Mouse (Mus musculus) limb, embryonic 14.5 days (tissue): ENCODE data around the gene Kcns1. TPM values are rescaled to one million over a fixed set of nuclear protein-coding genes. Genes with fewer than 3 reads are reported as not detected.

Source experiments
- ATAC-seq: fragments of 200-750 bp; cut with Nextera tagmentation; 2 replicates; pipeline ENCODE4 v1.8.0; 2017; ENCODE audit warnings: low read depth, moderate number of reproducible peaks, moderate TSS enrichment; ENCODE audit not compliant: low FRiP score
- DNase-seq: peaks from one replicate; pipeline ENCODE4 v3.0.0-alpha.2; 2015; ENCODE audit warnings: low spot score
- H3K27ac ChIP-seq: fragments of 300-500 bp; sonication (generic); replicated peaks from 2 replicates; pipeline ENCODE4 v1.5.1; 2014; ENCODE audit warnings: low read depth, mild to moderate bottlenecking, low read length, moderate library complexity, mixed read lengths
- H3K27me3 ChIP-seq: fragments of 300-500 bp; sonication (generic); 2 replicates; pipeline ENCODE4 v1.6.1; 2014; ENCODE audit warnings: low read length, mixed read lengths; ENCODE audit not compliant: control insufficient read depth, insufficient read depth
- H3K36me3 ChIP-seq: fragments of 300-500 bp; sonication (generic); 2 replicates; pipeline ENCODE4 v1.6.1; 2014; ENCODE audit warnings: mild to moderate bottlenecking, low read length, moderate library complexity, mixed read lengths; ENCODE audit not compliant: control insufficient read depth, insufficient read depth
- H3K4me1 ChIP-seq: fragments of 300-500 bp; sonication (generic); 2 replicates; pipeline ENCODE4 v1.6.1; 2014; ENCODE audit warnings: antibody characterized with exemption, low read length, mixed read lengths; ENCODE audit not compliant: control insufficient read depth, insufficient read depth
- H3K4me2 ChIP-seq: fragments of 300-500 bp; sonication (generic); replicated peaks from 2 replicates; pipeline ENCODE4 v1.6.1; 2014; ENCODE audit warnings: low read depth, mild to moderate bottlenecking, low read length, moderate library complexity; ENCODE audit not compliant: severe bottlenecking
- H3K4me3 ChIP-seq: fragments of 300-500 bp; sonication (generic); replicated peaks from 2 replicates; pipeline ENCODE4 v1.5.1; 2014; ENCODE audit warnings: low read length
- H3K9ac ChIP-seq: fragments of 300-500 bp; sonication (generic); 2 replicates; pipeline ENCODE4 v1.6.1; 2014; ENCODE audit warnings: mild to moderate bottlenecking, low read depth, low read length, moderate library complexity; ENCODE audit not compliant: severe bottlenecking
- H3K9me3 ChIP-seq: fragments of 300-500 bp; sonication (generic); 2 replicates; pipeline ENCODE4 v1.6.1; 2016; ENCODE audit warnings: low read length; ENCODE audit not compliant: control insufficient read depth
- POLR2A ChIP-seq: fragments of 200-500 bp; IDR thresholded peaks from 2 replicates; pipeline ENCODE4 v1.8.0; 2012; ENCODE audit warnings: inconsistent platforms, mild to moderate bottlenecking, moderate library complexity, borderline replicate concordance; ENCODE audit not compliant: insufficient read depth, insufficient read length; ENCODE audit errors: extremely low read depth
- WGBS: fragments of 180-500 bp; shearing (Covaris S2); extraction: QIAGEN DNeasy Blood & Tissue Kit; methylation state at CpG from one replicate; pipeline ENCODE4 v1.1.7; 2014; 5-methylcytosine and 5-hydroxymethylcytosine counted together
- polyA plus RNA-seq, 2 experiments: library from polyadenylated mRNA; depleted of rRNA in 1 of 2; stranded (reverse) in 1 of 2; unstranded in 1 of 2; fragments of >200 nt; fragmentation: Nextera tagmentation in 1 of 2; extraction: Ambion mirVana in 1 of 2; gene quantifications; 2 replicates each; pipeline versions ENCODE4 v1.2.1 to v1.2.3; 2012 to 2014

The Kcns1 gene
- polyA plus RNA-seq, 2 experiments = 2.7 to 6.8 TPM

DNA sequence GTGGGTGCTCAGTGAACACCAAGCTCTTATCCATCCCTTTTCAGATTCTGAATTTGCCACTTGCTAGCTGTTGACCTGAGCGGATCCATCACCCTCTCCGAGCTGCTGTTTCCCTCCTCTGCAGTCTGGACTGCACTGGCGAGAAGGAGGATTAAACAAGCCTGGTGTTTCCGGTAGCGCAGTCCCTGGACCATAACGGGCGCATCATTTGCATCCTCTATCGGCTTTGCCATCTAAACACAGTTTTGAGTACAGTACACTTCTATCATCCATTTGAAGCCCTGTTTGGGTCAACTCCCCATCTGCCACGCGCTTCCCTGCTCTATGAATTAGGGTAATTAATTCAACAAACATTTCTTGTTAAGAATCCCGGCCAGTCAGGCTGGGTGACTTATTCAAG is 587 bp downstream of the Kcns1 start:
- no peak overlapping the region for H3K9ac ChIP-seq
- no peaks in the 10 kb centered on the region for H3K36me3 ChIP-seq
- DNase-seq (no peak), ATAC-seq (no peak)
- WGBS = 4% methylated on average over 11 of the region's 11 CpGs
- H3K4me3 ChIP-seq = peak overlapping the region; percentile 27
- no peaks in the 10 kb centered on the region for H3K9me3 ChIP-seq
- TF ChIP-seq POLR2A = no peak
- peaks cover 18% of the 10 kb centered on the region for H3K4me1 ChIP-seq
- H3K27ac ChIP-seq = no peak overlapping the region
- peaks cover 65% of the 10 kb centered on the region for H3K27me3 ChIP-seq
- H3K4me2 ChIP-seq = peak overlapping the region; percentile 45

DNA sequence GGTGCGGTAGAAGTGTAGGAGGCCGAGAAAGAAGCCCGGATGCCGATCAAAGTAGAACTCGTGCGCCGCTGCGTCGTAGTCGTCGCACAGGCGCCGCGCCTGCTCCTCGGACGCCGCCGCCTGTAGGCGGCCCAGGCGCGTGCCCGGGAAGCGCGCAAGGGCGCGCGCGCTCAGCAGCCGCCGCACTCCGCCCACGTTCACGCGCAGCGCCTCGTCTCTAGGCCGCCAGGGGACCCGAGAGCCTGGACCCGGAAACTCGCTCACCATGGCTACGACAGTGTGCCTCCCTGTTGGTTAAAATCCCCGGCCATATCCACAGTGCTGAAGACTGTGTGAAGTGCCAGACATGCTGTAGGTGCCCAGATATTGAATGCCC is 2.4 kb downstream of the Kcns1 start:
- H3K9ac ChIP-seq = peak overlapping the region; percentile 46
- H3K9me3 ChIP-seq = no peaks in the 10 kb centered on the region
- ATAC-seq (no peak), DNase-seq (no peak)
- WGBS = 8% methylated on average over 38 of the region's 42 CpGs
- peaks cover 65% of the 10 kb centered on the region for H3K27me3 ChIP-seq
- peak overlapping the region; percentile 73 for H3K4me2 ChIP-seq
- peaks cover 2% of the 10 kb centered on the region; the same call in 1 of the 2 replicates for H3K36me3 ChIP-seq
- peaks cover 15% of the 10 kb centered on the region for H3K4me1 ChIP-seq
- TF ChIP-seq POLR2A = no peak
- H3K27ac ChIP-seq = no peak overlapping the region
- peak overlapping the region; percentile 39 for H3K4me3 ChIP-seq

DNA sequence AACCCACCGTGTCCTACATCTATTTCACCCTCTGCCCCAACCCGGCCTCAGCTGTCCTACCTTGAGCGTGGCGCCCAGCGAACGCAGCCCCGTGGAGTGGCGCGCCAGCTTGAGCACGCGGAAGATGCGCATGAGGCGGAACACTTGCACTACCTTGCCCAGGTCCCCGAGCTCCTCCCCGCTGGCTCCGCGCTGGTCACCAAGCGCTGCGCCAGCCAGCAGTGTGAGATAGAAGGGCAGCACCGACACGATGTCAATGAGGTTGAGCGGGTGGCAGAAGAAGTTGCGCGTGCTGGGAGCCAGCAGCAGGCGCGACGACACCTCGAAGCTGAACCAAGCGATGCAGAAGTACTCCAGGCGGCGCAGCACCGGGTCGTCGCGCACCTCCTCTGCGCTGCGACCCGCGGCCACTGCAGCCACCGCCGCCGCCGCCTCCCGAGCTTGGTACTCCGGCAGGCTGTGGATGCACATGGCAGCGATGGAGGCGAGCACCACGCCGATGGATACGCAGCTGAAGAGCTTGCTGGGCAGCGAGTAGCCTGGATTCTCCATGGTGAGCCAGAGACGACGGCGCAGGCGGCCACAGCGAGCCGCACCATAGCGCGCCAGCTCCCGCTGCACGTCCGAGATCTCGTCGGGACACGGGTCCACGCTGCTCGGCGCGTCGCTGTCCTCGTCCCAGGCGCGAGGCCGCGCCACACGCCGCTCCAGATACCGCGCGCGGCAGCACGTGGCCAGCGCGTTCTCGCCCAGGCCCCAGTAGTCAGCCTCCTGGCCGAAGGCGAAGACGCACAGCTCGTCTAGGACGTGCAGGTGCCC is 3.0 kb downstream of the Kcns1 start:
- peak overlapping the region; percentile 46 for H3K9ac ChIP-seq
- TF ChIP-seq POLR2A = no peak
- peak overlapping the region; percentile 39 for H3K4me3 ChIP-seq
- peak overlapping the region; percentile 73 for H3K4me2 ChIP-seq
- H3K4me1 ChIP-seq = peaks cover 15% of the 10 kb centered on the region
- peaks cover 65% of the 10 kb centered on the region for H3K27me3 ChIP-seq
- peaks cover 2% of the 10 kb centered on the region; the same call in 1 of the 2 replicates for H3K36me3 ChIP-seq
- no peak for DNase-seq
- H3K27ac ChIP-seq = no peak overlapping the region
- WGBS = 12% methylated on average over 82 of the region's 90 CpGs
- H3K9me3 ChIP-seq = no peaks in the 10 kb centered on the region
- peak; percentile 31; the same call in 1 of the 2 replicates for ATAC-seq

DNA sequence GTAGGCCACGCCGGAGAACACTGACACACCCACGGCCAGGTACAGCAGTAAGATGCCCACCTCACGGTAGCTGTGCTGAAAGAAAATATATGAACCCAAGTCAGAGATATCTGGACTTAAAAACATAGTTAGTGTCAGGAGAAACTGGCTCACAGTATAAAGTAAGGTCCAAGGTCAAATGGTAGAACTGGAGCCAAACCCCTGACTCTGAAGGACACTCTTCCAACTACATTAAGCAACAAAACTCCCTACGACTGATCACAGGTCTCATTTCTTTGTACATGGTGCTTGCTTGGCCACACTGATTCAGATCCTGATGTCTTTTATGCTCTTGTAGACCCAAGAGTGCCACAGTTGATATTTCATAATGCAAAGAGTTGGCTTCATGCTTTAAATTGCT is 6.0 kb downstream of the Kcns1 start:
- Histone ChIP-seq H3K27ac (no peak overlapping the region), H3K4me2 (no peak overlapping the region), H3K36me3 (peaks cover 2% of the 10 kb centered on the region; the same call in 1 of the 2 replicates), H3K9me3 (no peaks in the 10 kb centered on the region), H3K27me3 (peaks cover 44% of the 10 kb centered on the region), H3K4me1 (peaks cover 5% of the 10 kb centered on the region), H3K9ac (no peak overlapping the region), H3K4me3 (no peak overlapping the region)
- no peak for DNase-seq
- no peak for ATAC-seq
- WGBS = 89% methylated on average over 5 of the region's 5 CpGs
- no peak for TF ChIP-seq POLR2A

DNA sequence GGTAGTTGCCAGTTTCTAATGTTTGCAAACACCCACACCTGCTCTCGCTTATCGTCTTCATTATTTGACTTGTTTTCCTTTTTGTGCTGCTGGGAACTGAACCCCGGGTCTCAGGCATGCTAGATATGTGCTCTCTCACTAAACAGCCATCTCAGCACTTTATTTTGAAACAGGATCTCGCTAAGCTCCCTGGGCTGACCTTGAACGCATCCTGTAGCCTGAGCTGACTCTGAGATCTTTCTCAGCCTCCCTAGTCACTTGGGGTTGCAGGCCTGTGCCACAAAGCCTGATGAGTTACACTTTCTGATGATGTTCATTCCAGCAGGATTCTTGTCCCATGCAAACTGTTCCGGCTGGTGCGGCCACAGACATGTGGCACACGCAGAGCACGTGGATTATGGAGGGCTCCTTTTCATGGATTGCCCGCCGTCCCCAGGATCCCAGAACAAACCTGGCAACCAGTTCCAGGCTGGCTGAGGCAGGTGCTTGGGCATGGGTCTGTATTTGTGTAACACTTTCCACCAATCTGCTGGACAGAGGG is 9.3 kb downstream of the Kcns1 start:
- H3K4me1 ChIP-seq = no peaks in the 10 kb centered on the region; the same call in 1 of the 2 replicates
- WGBS = 79% methylated on average over 11 of the region's 11 CpGs

More for the DNA sequence above, 9.3 kb downstream of the Kcns1 start:
- no peaks in the 10 kb centered on the region for H3K9me3 ChIP-seq
- no peak overlapping the region for H3K27ac ChIP-seq
- H3K36me3 ChIP-seq = peaks cover 2% of the 10 kb centered on the region
- no peak overlapping the region for H3K4me2 ChIP-seq
- peaks cover 10% of the 10 kb centered on the region for H3K27me3 ChIP-seq
- DNase-seq = no peak
- no peak overlapping the region for H3K9ac ChIP-seq
- TF ChIP-seq POLR2A = no peak
- no peak for ATAC-seq
- no peak overlapping the region for H3K4me3 ChIP-seq
